Mouse (Mus musculus) myocyte (in vitro differentiated cells): Measurements from ENCODE around the gene Sbk1.

Experiments
- CEBPB ChIP-seq: IDR thresholded peaks from 2 replicates; pipeline ENCODE4 v1.6.1; 2011; ENCODE audit warnings: mild to moderate bottlenecking, moderate library complexity; ENCODE audit not compliant: poor library complexity, insufficient read depth, severe bottlenecking
- E2F4 ChIP-seq: IDR thresholded peaks from one replicate; pipeline ENCODE4 v1.6.1; 2011; ENCODE audit warnings: mild to moderate bottlenecking, control low read depth, moderate library complexity; ENCODE audit not compliant: insufficient read depth
- MAX ChIP-seq: IDR thresholded peaks from one replicate; pipeline ENCODE4 v1.6.1; 2011; ENCODE audit warnings: low read depth, mild to moderate bottlenecking, control low read depth
- MYOG ChIP-seq, 3 experiments: IDR thresholded peaks; one replicate each; pipeline ENCODE4 v1.6.1; 2011; ENCODE audit warnings: control low read depth in 2 of 3, low read depth in 2 of 3, mild to moderate bottlenecking in 2 of 3; ENCODE audit not compliant: insufficient read length in 2 of 3, control insufficient read depth in 1 of 3, insufficient read depth in 1 of 3
- POLR2A ChIP-seq: IDR thresholded peaks from one replicate; pipeline ENCODE4 v1.6.1; 2011; ENCODE audit warnings: low read depth, mild to moderate bottlenecking, control low read depth, moderate library complexity; ENCODE audit not compliant: insufficient read length
- POLR2AphosphoS2 ChIP-seq: IDR thresholded peaks from one replicate; pipeline ENCODE4 v1.6.1; 2011; ENCODE audit warnings: low read depth, control low read depth; ENCODE audit not compliant: insufficient read length
- SRF ChIP-seq: IDR thresholded peaks from one replicate; pipeline ENCODE4 v1.6.1; 2011; ENCODE audit warnings: low read depth; ENCODE audit not compliant: control insufficient read depth, insufficient read length
- TCF12 ChIP-seq: IDR thresholded peaks from one replicate; pipeline ENCODE4 v1.6.1; 2011; ENCODE audit warnings: mild to moderate bottlenecking, control low read depth; ENCODE audit not compliant: poor library complexity, insufficient read depth, severe bottlenecking
- TCF3 ChIP-seq: IDR thresholded peaks from one replicate; pipeline ENCODE4 v1.6.1; 2011; ENCODE audit warnings: low read depth, control low read depth; ENCODE audit not compliant: insufficient read length
- USF1 ChIP-seq: IDR thresholded peaks from one replicate; pipeline ENCODE4 v1.6.1; 2011; ENCODE audit warnings: low read depth, mild to moderate bottlenecking, control low read depth, moderate library complexity

- TF ChIP-seq MAX (no peak), USF1 (no peak), POLR2A (no peak), CEBPB (no peak), TCF3 (no peak), MYOG (IDR thresholded peaks at IDR 0.05; ENCODE audit: control insufficient read depth in 1 of 3, insufficient read depth in 1 of 3, insufficient read length in 2 of 3, low read depth in 2 of 3) (no peak), POLR2AphosphoS2 (no peak), E2F4 (no peak), TCF12 (no peak), SRF (no peak)
Observed at GRCm38 (mm10) chr7:126340896-126341295, 68.5 kb downstream of the Sbk1 start.
